Mouse (Mus musculus): Measurements from ENCODE around the gene Etv3.
"Not testable (repeated sequence)": the region's sequence is repeated elsewhere in the genome, so short reads cannot be mapped to it uniquely, and the experiment has no call there.

The Etv3 gene

DNA sequence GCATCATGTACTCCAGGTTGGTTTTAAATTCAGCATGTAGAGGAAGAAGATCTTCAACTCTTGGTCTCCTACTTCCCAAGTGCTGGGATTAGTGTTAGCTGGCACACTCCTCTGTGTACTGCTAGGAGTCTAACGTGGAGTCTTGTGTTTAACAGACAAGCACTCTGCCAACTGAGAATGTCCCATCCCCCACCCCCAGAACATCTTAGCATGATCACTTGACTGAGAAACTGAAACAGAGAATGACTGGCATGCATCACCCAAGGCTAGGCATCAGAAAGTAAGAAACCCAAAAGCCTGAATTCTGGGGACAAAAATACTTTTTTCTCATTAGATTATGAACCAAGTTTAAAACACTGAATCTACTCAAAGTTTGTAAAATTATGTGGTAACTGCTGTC lies 3.4 kb upstream of the Etv3 start:
- no peak for DNase-seq

- no peak for DNase-seq
Measured at GRCm38 (mm10) chr3:87523701-87524100, 1.5 kb upstream of the Etv3 start.

- no peak for DNase-seq
Measured at GRCm38 (mm10) chr3:87525837-87526570, 797 bp downstream of the Etv3 start.

- no peak for DNase-seq
Measured at GRCm38 (mm10) chr3:87527139-87527538, 1.9 kb downstream of the Etv3 start.

- no peak for DNase-seq
Measured at GRCm38 (mm10) chr3:87528021-87528420, 2.8 kb downstream of the Etv3 start.

DNA sequence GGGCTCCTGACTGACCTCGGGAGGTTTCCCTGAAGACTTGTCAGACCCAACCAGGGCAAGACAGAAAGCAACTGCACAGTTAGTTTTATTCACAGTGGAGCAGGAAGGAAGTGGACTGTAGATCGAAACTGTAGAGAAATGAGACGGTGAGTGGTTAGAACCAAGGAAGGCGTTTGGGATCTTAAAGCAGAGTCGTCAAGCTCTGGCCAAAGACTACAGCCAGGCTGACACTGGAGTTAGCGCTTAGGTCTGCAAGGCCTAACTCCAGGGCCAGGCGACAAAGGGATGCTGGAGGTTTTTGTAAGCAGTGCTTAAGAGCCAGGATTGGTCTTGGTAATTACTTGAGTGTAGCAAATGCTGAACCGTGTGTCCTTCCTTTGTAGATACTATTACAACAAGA lies 3.6 kb downstream of the Etv3 start:
- DNase-seq = no peak

DNA sequence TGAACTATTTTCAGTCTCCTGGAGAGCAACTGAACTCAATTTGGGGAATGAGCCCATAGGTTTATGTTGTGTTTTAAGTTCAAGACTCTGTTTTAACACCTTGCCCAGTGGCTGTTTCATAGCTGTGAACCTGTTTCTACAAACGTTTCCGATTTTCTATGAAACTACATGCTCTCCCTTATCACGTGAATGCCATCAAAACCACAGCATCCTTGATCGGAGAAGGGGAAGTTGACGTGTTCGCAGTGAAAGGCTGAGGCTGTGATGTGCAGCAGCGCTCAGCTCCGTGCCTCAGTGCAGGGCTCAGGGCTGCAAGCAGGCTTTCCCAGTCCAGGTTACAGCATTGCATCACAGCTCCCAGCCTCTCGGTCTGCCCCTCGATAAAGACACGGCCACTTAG lies 4.4 kb downstream of the Etv3 start:
- no peak for DNase-seq

- DNase-seq = no peak
Measured at GRCm38 (mm10) chr3:87530234-87530633, 5.0 kb downstream of the Etv3 start.

DNA sequence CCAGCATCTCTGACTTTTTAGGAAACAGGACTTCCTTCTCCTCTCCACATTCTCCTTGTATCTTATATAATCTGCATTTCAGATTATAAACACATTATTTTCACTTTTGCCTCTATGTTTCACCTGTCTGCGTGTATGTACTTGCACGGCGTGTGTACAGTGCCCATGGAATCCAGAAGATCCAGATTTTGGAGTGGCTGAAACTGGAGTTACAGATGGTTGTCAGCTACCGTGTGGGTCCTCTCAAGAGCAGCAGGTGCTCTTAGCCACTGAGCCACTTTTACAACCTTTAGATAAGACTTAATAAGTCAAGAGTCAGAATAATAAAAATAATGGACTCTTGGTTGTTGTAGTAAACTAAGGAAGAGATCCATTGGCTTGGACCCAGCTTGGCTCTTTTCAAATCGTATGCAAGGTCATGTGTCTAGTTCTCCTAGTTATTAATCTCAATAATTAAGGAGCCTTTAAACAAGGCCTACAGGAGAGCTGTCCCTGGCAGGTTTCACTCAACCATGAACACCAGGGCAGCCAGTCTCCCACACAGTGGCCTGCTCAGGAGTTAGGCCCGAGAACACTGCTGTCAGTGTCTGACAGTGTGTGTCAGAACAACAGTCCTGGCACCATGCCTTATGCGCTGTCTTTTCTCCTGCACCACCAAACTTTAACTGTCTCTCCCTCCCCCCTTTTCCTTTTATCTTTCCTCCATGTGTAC lies 8.6 kb downstream of the Etv3 start:
- DNase-seq = no peak

- no peak for DNase-seq
Measured at GRCm38 (mm10) chr3:87538034-87538433, 12.8 kb downstream of the Etv3 start.

DNA sequence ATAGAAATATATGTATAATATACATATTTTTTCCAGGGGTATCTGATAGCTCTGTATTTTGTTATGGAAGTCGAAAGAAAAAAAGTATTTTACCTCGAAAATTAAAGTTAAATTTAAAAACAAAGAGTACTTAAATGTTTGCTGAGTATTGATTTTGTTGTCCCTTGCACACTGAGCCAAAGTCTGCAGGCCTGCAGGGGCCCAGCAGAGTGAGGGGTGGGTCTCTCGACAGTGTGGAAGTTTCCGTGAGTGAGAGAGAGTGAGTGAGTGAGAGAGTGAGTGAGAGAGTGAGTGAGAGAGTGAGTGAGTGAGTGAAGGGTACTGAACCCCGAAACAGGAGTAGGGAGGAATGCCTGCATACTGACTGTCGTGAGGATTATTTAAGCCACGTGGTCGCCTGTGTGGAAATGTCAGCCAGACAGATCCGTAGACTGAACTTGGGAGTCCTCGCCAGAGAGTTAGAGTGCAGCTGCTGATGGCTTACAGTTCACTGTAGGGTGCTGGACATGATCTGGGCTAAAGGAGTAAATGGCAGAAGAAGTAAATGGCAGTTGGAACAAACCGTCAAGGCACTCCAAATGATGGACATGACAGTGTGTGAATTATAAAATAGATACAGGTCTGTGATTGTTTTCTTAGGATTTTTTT lies 14.9 kb downstream of the Etv3 start:
- no peak for DNase-seq

- DNase-seq = no peak
Measured at GRCm38 (mm10) chr3:87540714-87541113, 15.5 kb downstream of the Etv3 start.

GRCm38 (mm10) chr3:87542481-87543215 lies 17.4 kb downstream of the Etv3 start:
- no peak for DNase-seq

DNA sequence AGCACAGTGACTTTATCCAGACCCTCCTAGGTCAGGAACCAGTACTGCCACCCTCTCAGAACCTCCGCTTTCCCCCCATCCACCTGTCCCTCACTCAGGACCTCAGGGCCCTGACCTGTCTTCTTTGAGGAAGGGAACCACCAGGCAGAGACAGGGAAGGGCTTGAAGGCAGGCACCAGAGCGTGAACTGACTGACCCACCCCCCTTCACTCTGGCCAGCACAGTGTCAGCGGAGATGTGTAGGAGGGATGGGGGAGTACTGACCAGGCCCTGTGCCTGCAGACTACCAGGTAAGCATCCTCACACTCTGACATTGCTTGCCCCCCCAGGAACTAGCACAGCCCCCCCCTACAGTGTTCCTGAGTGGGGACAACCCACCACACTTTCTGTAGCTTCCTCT lies 20.3 kb downstream of the Etv3 start:
- no peak for DNase-seq

GRCm38 (mm10) chr3:87546291-87546721 lies 21.1 kb downstream of the Etv3 start:
- peak; percentile 67 for DNase-seq

- DNase-seq = no peak
Measured at GRCm38 (mm10) chr3:87549908-87550307, 24.7 kb downstream of the Etv3 start.

GRCm38 (mm10) chr3:87552327-87552726 lies 27.1 kb downstream of the Etv3 start:
- no peak for DNase-seq

DNA sequence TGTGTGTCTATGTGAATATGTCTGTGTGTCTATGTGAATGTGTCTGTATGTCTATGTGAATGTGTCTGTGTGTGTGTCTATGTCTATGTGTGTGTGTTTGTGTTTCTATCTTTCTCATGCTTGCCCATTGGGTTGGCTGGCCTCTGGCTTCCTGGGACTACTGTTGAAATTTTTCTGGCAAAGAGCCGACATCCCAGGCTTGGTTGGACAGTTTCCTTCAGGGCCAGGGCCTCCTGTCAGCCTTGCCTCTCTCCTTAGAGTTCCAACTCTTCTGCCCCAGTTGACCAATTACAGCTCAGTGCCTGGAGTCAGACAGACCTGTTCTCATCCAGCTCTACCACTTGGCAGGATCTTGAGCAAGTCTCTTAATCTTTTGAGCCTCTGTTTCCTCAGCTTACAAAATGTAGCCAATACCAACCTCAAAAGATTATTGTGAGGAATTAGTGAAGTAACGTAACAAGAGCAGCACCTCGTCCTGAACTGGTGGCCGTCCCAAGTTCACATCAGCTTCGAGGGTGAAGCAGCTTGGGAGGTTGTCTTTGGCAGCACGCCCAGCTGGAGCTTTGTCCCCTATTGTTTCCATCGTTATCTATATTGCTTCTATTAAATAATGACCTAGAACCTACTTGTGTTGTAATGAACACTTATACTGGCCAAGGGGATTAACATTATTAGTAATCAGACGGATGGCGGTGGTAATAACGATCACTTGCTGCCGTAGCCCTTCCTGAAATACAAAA lies 28.2 kb downstream of the Etv3 start:
- no peak for DNase-seq

DNA sequence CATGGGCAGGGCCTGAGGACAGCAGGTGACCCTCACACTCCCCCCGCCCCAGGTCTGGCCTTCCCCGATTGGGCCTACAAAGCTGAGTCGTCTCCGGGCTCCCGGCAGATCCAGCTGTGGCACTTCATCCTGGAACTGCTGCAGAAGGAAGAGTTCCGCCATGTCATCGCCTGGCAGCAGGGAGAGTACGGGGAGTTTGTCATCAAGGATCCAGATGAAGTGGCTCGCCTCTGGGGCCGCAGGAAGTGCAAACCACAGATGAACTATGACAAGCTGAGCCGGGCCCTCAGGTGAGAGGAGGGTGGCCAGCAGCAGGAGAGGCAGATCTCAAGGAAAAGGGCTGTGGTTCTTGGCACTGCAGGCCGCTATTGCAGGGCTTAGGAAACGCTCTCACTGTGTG lies 29.7 kb downstream of the Etv3 start:
- DNase-seq = not testable (repeated sequence)

DNA sequence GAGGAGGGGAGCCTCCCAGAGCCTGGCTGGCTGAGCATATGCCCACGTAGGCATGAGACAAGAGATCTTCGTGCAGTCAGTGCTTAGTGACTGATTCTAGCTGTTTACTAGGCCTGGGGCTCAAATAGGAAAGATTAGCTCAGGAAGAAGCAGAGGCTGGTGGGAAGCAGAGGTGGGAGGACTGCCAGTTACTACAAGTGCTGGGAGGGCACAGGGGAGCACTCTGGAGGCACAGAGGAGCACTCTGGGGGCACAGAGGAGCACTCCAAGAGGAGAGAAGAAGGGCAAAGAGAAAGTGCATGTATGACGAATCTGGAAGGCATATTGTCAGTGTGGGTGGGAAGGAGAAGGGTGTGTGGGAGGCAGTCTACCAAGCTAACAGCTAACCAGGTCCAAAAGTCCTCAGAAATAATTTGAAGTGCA lies 30.9 kb downstream of the Etv3 start:
- peak; percentile 41 for DNase-seq

- no peak for DNase-seq
Measured at GRCm38 (mm10) chr3:87556668-87557278, 31.6 kb downstream of the Etv3 start.

DNA sequence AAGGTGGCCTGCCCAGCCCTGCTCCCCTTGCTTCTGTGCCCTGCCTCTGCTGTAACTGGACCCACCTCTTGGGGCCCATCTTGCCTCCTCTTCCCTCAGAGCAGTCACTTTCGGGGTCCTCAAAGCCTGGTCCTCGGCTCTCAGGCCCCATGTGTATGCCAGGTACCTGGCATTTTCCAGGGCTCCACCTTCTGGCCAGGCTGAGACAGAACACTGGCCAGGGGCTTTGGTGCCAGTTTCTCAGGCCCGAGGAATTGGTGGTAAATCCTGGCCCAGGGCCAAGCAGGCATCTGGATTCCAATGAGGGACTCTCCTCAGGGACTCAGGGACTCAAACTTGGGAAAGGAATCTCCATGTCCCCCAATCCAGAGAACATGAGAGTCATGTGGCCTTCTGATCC lies 34.9 kb downstream of the Etv3 start:
- no peak for DNase-seq
